Mouse (Mus musculus) intestine, postnatal 0 days (tissue): ENCODE measurements at regions not wholly inside any gene's neighbourhood (a gene's known extent, or its start where the extent isn't known, plus 50 kb on each side); places are given as distances from the start of the nearest gene placed in this dataset.

Experiments
- ATAC-seq: fragments of 200-750 bp; cut with Nextera tagmentation; 2 replicates; pipeline ENCODE4 v1.8.0; 2017; ENCODE audit warnings: mild to moderate bottlenecking, moderate TSS enrichment, moderate library complexity
- H3K27ac ChIP-seq: fragments of 300-500 bp; sonication (generic); 2 replicates; pipeline ENCODE4 v1.5.1; 2014; ENCODE audit warnings: mild to moderate bottlenecking, low read depth, low read length, moderate library complexity
- H3K27me3 ChIP-seq: fragments of 300-500 bp; sonication (generic); replicated peaks from 2 replicates; pipeline ENCODE4 v1.6.1; 2014; ENCODE audit warnings: low read length, mixed read lengths; ENCODE audit not compliant: control insufficient read depth, insufficient read depth
- H3K36me3 ChIP-seq: fragments of 300-500 bp; sonication (generic); 2 replicates; pipeline ENCODE4 v1.6.1; 2014; ENCODE audit warnings: mild to moderate bottlenecking, moderate library complexity; ENCODE audit not compliant: control insufficient read depth, insufficient read depth
- H3K4me1 ChIP-seq: fragments of 300-500 bp; sonication (generic); replicated peaks from 2 replicates; pipeline ENCODE4 v1.6.1; 2014; ENCODE audit warnings: antibody characterized with exemption, low read length, mixed read lengths; ENCODE audit not compliant: control insufficient read depth, insufficient read depth
- H3K4me2 ChIP-seq: fragments of 300-500 bp; sonication (generic); replicated peaks from 2 replicates; pipeline ENCODE4 v1.6.1; 2014; ENCODE audit warnings: low read depth, mild to moderate bottlenecking, moderate library complexity
- H3K4me3 ChIP-seq: fragments of 300-500 bp; sonication (generic); 2 replicates; pipeline ENCODE4 v1.5.1; 2014; ENCODE audit warnings: low read depth, low read length
- H3K9ac ChIP-seq: fragments of 300-500 bp; sonication (generic); 2 replicates; pipeline ENCODE4 v1.6.1; 2014; ENCODE audit warnings: mild to moderate bottlenecking, low read depth, low read length
- H3K9me3 ChIP-seq: fragments of 300-500 bp; sonication (generic); 2 replicates; pipeline ENCODE4 v1.6.1; 2016; ENCODE audit warnings: mixed run types; ENCODE audit not compliant: control insufficient read depth
- CTCF ChIP-seq: sonication (generic); IDR thresholded peaks from 2 replicates; pipeline ENCODE4 v1.5.1; 2016; ENCODE audit warnings: low read depth, mild to moderate bottlenecking, control low read depth, antibody characterized with exemption, moderate library complexity
- WGBS: fragments of 180-500 bp; shearing (Covaris S2); extraction: QIAGEN DNeasy Blood & Tissue Kit; methylation state at CpG from one replicate; pipeline ENCODE4 v1.1.7; 2014; 5-methylcytosine and 5-hydroxymethylcytosine counted together

DNA sequence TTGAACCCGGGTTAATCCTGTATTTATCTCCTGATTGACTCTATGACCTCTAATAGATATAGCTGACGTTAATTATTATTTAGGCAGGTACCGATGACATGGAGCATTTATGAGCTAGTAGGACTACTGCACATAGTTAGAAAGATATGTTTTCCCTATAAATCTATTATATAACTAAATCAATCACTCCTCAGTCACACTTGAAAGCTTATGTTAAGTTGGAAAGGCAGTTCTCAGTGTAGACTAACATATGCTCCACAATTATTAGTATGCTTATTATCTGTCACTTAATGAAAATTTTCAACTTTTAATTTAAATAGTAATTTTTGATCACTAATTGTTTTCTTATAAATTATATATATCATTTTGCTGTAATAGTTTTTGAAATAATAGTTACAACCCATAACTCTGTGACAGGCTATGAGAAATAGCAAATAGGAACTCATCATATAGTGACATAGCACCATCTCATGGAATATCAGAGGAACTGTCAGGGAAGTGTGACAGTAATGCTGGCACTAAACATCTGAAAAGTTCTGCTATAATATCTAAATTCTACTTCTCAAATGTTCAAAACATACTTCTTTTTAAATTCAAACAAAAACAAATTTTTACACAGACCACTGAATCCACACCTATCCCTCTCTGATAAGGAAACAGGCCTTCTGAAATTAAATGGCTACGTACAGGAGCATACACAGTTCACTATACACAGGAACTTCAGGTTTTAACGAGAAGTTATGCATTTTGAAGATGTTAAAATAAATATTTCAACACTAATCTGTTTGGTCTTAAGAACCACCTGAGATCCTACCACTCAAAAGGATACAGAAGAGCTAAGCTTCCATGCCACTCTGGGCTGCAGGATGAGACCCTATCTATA, 75.3 kb upstream of the Map2 start:
- 52% methylated on average over 5 of the region's 5 CpGs for whole genome bisulfite sequencing
- TF ChIP-seq CTCF = peak; percentile 74

GRCm38 (mm10) chr1:66101419-66101818, 73.7 kb upstream of the Map2 start:
- 35% methylated on average over 2 of the region's 2 CpGs for WGBS

More for the DNA sequence above, 75.3 kb upstream of the Map2 start:
- H3K36me3 ChIP-seq = no peaks in the 10 kb centered on the region
- no peak overlapping the region for H3K27ac ChIP-seq
- no peak overlapping the region for H3K4me2 ChIP-seq
- no peaks in the 10 kb centered on the region for H3K27me3 ChIP-seq
- no peaks in the 10 kb centered on the region for H3K9me3 ChIP-seq
- H3K4me3 ChIP-seq = no peak overlapping the region
- no peak for ATAC-seq
- H3K4me1 ChIP-seq = no peaks in the 10 kb centered on the region
- H3K9ac ChIP-seq = no peak overlapping the region

GRCm38 (mm10) chr1:66104493-66104892, 70.6 kb upstream of the Map2 start:
- H3K9ac ChIP-seq = no peak overlapping the region
- H3K4me1 ChIP-seq = no peaks in the 10 kb centered on the region
- no peaks in the 10 kb centered on the region for H3K9me3 ChIP-seq
- H3K27me3 ChIP-seq = no peaks in the 10 kb centered on the region
- H3K4me2 ChIP-seq = no peak overlapping the region
- H3K4me3 ChIP-seq = no peak overlapping the region
- H3K36me3 ChIP-seq = no peaks in the 10 kb centered on the region
- ATAC-seq = no peak
- peak; percentile 70 for TF ChIP-seq CTCF
- no peak overlapping the region for H3K27ac ChIP-seq
- 37% methylated on average over 1 of the region's 1 CpGs for WGBS

More at GRCm38 (mm10) chr1:66101419-66101818, 73.7 kb upstream of the Map2 start:
- no peaks in the 10 kb centered on the region for H3K36me3 ChIP-seq
- no peak overlapping the region for H3K9ac ChIP-seq
- no peak for ATAC-seq
- H3K4me1 ChIP-seq = no peaks in the 10 kb centered on the region
- H3K27ac ChIP-seq = no peak overlapping the region
- no peak for TF ChIP-seq CTCF
- no peaks in the 10 kb centered on the region for H3K27me3 ChIP-seq
- H3K4me2 ChIP-seq = no peak overlapping the region
- no peak overlapping the region for H3K4me3 ChIP-seq
- no peaks in the 10 kb centered on the region for H3K9me3 ChIP-seq

DNA sequence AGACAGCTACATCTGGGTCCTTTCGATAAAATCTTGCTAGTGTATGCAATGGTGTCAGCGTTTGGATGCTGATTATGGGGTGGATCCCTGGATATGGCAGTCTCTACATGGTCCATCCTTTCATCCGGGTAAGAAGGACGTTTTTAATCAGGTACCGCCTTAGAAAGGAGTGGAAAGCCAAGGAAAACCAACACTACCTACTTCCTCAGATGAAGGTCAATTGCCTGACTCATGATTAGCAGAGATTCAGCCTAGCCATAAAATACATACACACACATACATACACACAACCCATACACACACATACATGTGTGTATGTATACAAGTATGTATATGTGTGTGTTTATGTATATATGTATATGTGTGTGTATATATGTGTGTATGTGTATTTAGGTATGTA, 69.9 kb upstream of the Map2 start:
- Histone ChIP-seq H3K36me3 (no peaks in the 10 kb centered on the region), H3K4me3 (no peak overlapping the region), H3K4me2 (no peak overlapping the region), H3K9ac (no peak overlapping the region), H3K9me3 (no peaks in the 10 kb centered on the region), H3K27ac (no peak overlapping the region), H3K4me1 (no peaks in the 10 kb centered on the region), H3K27me3 (no peaks in the 10 kb centered on the region)
- WGBS = 80% methylated on average over 4 of the region's 5 CpGs
- ATAC-seq = no peak
- no peak for TF ChIP-seq CTCF

- Histone ChIP-seq H3K9ac (no peak overlapping the region), H3K9me3 (no peaks in the 10 kb centered on the region), H3K4me1 (no peaks in the 10 kb centered on the region), H3K27me3 (no peaks in the 10 kb centered on the region), H3K4me2 (no peak overlapping the region), H3K36me3 (no peaks in the 10 kb centered on the region), H3K27ac (no peak overlapping the region), H3K4me3 (no peak overlapping the region)
- TF ChIP-seq CTCF = no peak
- no peak for ATAC-seq
- 90% methylated on average over 3 of the region's 3 CpGs for WGBS
Observed at GRCm38 (mm10) chr1:66108051-66108450, 67.0 kb upstream of the Map2 start.

DNA sequence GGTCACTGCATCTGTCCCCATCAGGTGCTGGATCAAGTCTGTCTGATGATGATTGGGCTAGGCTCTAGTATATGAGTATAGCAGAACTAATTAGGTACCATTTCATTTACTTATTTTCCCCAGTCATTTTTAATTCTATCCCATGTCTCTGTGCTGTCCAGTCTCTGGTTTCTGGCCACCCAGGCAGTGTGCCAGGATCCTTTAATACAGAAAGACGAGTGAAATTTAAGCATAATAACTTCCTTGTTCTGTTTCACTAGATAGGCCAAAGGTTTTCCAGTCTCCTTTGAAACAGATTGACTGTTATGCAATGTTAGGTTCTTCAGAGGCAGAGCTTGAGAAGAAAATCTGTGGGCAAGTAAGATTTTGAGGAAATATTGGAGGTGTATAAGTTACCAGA, 61.2 kb upstream of the Map2 start:
- TF ChIP-seq CTCF = no peak
- H3K9me3 ChIP-seq = no peaks in the 10 kb centered on the region
- no peaks in the 10 kb centered on the region for H3K36me3 ChIP-seq

More for the DNA sequence above, 61.2 kb upstream of the Map2 start:
- Histone ChIP-seq H3K9ac (no peak overlapping the region), H3K27ac (no peak overlapping the region), H3K27me3 (no peaks in the 10 kb centered on the region), H3K4me1 (no peaks in the 10 kb centered on the region), H3K4me2 (no peak overlapping the region), H3K4me3 (no peak overlapping the region)
- ATAC-seq = 0 out of 2 replicates have a peak, but pooled peaks have one; percentile 31
- WGBS = 13% methylated on average over 1 of the region's 1 CpGs
